Mouse (Mus musculus): ENCODE results near the gene Tmem33.

Tmem33 gene

GRCm38 (mm10) chr5:67258473-67258872 is 1.9 kb upstream of the Tmem33 start:
- no peak for DNase-seq

GRCm38 (mm10) chr5:67260159-67260530 is 220 bp upstream of the Tmem33 start:
- no peak for DNase-seq

DNA sequence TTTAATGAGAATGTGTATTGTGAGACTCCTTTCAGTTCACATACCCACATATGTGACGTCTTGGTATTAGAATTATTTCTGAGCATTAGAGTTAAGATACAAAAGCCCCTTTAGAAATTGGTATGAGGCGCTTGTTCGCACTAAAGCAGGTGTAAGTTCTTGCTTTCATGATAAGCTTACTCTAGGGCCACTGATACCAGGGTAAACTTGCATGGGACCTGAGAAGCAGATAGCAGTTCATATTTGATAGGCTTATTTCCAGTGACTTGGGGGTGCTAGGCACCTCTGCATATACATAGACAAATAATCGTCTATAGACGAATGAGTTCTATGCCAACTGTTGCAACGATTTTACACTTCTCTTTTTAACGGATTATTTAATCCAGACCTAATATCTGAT is 2.6 kb downstream of the Tmem33 start:
- DNase-seq: peak; percentile 38

DNA sequence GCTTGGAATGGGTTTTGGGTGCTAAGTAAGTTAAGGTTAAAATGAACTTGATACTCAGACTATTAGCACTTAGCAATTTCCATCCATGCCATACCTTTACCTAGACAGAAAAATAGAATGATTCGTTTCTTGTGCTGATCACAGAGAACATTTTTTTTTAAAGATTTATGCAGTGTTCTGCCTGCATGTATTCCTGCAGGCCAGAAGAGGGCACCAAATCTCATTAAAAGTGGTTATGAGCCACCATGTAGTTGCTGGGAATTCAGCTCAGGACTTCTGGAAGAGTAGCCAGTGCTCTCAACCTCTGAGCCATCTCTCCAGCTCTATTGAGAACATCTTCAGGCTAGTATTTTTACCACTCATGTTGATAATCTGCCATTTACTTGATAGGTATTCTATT is 5.7 kb downstream of the Tmem33 start:
- no peak for DNase-seq

- no peak for DNase-seq
Measured at GRCm38 (mm10) chr5:67269309-67269708, 8.9 kb downstream of the Tmem33 start.

GRCm38 (mm10) chr5:67279407-67279806 is 19.0 kb downstream of the Tmem33 start:
- peak; percentile 56 for DNase-seq

- peak; percentile 71 for DNase-seq
Measured at GRCm38 (mm10) chr5:67279840-67280239, 19.5 kb downstream of the Tmem33 start.

- no peak for DNase-seq
Measured at GRCm38 (mm10) chr5:67280400-67280799, 20.0 kb downstream of the Tmem33 start.

GRCm38 (mm10) chr5:67295029-67295428 is 34.7 kb downstream of the Tmem33 start:
- peak; percentile 66 for DNase-seq

DNA sequence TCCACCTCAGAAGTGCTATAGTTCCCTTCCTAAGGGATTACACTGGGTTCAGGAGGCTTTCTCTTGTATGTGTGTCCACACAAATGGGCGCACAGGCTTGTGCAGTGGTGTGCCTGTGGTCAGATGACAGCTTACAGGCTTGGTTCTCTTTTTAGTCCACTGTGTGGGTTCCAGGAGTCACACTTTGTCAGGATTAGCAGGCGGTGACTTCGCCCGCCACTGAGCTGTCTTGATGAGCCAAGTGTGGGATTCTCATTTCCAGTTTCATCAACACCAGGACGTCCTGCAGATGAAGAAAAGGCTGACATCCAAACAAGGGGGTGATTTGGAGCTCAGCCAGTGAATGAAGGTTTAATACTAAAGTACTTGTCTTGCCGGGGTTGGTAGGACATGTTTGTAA is 35.3 kb downstream of the Tmem33 start:
- DNase-seq: no peak

- DNase-seq: no peak
Measured at GRCm38 (mm10) chr5:67296171-67296570, 35.8 kb downstream of the Tmem33 start.

DNA sequence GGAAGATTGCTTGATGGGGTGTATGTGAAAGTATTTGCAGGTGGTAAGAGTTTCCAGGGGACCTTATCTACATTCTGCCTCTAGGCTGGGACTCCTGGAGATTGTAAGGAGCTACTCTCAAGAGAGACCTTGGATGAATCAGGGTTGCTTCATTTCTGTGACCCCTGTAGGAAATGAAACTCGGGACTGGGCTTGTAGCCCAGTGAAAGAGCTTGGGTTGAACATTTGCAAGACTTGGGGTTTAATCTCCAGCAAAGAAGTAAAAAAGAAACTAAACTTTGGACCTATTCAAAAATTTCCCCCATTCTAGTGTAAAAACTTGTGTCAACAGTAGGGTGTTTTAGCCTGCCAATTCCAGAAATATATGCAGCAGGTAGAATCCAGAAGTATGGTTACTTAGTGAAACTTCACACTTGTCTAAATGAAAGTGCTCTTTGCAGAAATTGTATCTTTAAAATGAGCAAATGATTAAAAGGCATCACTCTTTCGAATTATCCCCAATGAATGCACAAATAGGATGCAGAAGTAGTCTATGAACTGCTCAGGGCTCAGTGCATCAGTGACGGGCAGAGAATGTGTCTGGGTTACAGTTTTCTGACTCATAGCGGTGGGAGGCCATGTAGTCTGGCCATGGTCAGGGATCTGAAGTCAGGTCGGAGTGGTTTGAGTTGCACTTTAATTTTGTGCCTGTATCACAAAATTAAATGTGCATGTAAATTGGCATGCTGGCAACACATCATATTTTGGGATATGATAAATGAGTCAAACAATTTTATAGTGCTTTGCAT is 36.9 kb downstream of the Tmem33 start:
- DNase-seq: no peak

- no peak for DNase-seq
Measured at GRCm38 (mm10) chr5:67299847-67300412, 39.6 kb downstream of the Tmem33 start.

- DNase-seq: no peak
Measured at GRCm38 (mm10) chr5:67300926-67301597, 40.7 kb downstream of the Tmem33 start.

DNA sequence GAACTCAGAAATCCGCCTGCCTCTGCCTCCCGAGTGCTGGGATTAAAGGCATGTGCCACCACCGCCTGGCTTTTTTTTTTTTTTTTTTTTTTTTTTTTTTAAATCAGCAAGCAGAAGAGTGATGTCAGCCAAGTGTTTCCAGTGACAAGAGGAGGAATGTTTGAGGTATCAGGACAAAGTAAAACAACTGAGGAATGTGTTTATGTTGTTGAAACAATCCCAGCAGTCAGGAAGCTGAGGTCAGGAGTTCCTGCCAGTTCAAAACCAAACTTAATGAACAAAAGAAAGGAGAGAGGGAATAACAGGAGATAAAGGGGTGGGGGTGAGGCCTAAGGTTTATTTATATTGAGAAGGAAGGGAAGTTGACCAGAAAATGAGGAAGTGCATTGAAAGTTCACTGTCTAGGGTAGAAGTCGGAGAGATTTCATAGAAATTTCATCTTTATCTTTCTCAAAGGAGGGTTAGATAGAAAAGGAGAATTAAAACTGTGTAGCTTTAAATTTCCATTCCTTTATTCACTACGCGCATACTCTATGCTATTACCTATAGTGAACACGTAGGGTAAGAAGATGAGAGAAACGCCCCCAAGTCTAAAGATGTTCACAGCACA is 41.5 kb downstream of the Tmem33 start:
- DNase-seq: no peak

- no peak for DNase-seq
Measured at GRCm38 (mm10) chr5:67303816-67304215, 43.5 kb downstream of the Tmem33 start.

GRCm38 (mm10) chr5:67306698-67307521 is 46.5 kb downstream of the Tmem33 start, which contains the start of gene Slc30a9:
Gene Slc30a9 (plus strand): TSS chr5:67306955.
- peak; percentile 96 for DNase-seq

DNA sequence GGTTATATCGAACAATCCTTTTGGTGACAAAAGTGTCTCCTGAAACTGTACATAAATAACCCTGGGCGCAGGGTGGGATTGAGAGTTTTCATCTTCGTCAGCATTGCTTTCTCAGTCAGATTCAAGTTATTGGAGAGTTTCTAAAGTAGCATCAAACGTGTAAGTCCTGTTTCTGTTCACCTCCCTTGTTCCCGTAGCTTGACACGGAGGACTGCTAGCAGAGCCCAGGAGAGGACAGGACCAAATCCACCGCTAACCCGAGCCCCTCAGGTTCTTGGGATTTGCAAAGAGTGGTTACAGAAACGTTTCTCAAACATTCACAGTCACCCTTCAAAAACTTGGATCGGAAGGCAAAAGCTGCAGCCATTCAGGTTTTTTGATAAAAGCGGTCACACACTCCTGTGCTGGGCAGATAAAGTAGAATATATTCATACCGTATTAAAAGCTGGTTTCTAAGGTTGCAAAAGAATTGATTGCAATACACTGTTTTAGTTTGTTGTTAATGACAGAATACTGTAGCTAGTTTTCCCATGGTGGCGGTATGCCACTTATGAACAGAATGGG is 47.4 kb downstream of the Tmem33 start:
- DNase-seq: peak; percentile 53

DNA sequence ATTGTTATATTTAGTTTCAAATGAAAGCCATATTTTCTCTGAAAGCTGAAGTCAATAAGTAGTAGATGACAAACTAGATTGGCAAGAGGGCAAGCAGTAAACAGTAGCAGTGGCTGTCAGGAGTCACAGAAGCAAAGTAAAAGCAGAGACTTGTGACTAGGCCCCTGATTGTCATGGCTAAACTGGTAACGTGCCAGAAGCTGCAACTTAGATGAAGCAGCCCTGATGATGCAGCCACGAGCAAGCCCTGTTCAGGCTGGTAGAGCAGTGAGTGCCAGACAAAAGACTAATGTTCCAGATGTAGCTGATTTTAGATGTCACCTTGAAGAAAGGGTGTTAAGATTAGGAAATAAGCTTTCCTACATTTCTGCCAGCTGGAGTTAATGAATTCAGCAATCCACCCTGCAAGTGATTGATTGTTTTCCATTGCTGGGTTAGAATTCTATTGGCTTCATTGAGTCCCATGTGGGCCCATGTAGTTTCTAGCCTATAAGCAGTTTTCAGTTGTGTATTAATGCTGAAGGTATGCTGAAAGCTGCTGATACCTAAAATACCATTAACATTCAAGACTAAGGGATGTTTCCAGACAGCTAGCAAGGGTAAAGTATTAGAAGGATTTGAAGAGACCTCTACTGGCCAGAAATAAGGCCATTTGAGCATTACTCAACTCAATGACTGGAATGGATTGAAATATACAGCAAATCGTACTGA is 51.6 kb downstream of the Tmem33 start:
- DNase-seq: no peak

GRCm38 (mm10) chr5:67312522-67312851 is 52.1 kb downstream of the Tmem33 start:
- DNase-seq: no peak

GRCm38 (mm10) chr5:67321656-67322268 is 61.4 kb downstream of the Tmem33 start:
- no peak for DNase-seq

All from liver (tissue).